Mouse (Mus musculus) stomach, embryonic 15.5 days (tissue): Measurements from ENCODE around the gene Kars. TPM values are rescaled to one million over a fixed set of nuclear protein-coding genes. Genes with fewer than 3 reads are reported as not detected.

Source experiments
- ATAC-seq: fragments of 200-750 bp; cut with Nextera tagmentation; 2 replicates; pipeline ENCODE4 v1.8.0; 2017; ENCODE audit warnings: low read depth, moderate number of reproducible peaks, moderate TSS enrichment; ENCODE audit not compliant: insufficient read depth, low FRiP score
- H3K27ac ChIP-seq: fragments of 300-500 bp; sonication (generic); 2 replicates; pipeline ENCODE4 v1.5.1; 2015; ENCODE audit warnings: mild to moderate bottlenecking, inconsistent platforms
- H3K27me3 ChIP-seq: fragments of 300-500 bp; sonication (generic); replicated peaks from 2 replicates; pipeline ENCODE4 v1.6.1; 2015; ENCODE audit warnings: inconsistent platforms
- H3K36me3 ChIP-seq: fragments of 300-500 bp; sonication (generic); 2 replicates; pipeline ENCODE4 v1.6.1; 2015; ENCODE audit warnings: inconsistent platforms
- H3K4me1 ChIP-seq: fragments of 300-500 bp; sonication (generic); 2 replicates; pipeline ENCODE4 v1.6.1; 2015; ENCODE audit warnings: inconsistent platforms
- H3K4me2 ChIP-seq: fragments of 300-500 bp; sonication (generic); 2 replicates; pipeline ENCODE4 v1.6.1; 2015; ENCODE audit warnings: mild to moderate bottlenecking, inconsistent platforms
- H3K4me3 ChIP-seq: fragments of 300-500 bp; sonication (generic); replicated peaks from 2 replicates; pipeline ENCODE4 v1.5.1; 2015; ENCODE audit warnings: inconsistent platforms
- H3K9ac ChIP-seq: fragments of 300-500 bp; sonication (generic); 2 replicates; pipeline ENCODE4 v1.6.1; 2015; ENCODE audit warnings: inconsistent platforms
- H3K9me3 ChIP-seq: fragments of 300-500 bp; sonication (generic); 2 replicates; pipeline ENCODE4 v1.6.1; 2016; ENCODE audit warnings: inconsistent platforms
- WGBS: fragments of 180-500 bp; shearing (Covaris S2); methylation state at CpG from one replicate; pipeline ENCODE4 v1.1.7; 2015; 5-methylcytosine and 5-hydroxymethylcytosine counted together
- polyA plus RNA-seq: library from polyadenylated mRNA; unstranded; fragments of >200 nt; fragmentation: Nextera tagmentation; extraction: Ambion mirVana; gene quantifications from 2 replicates; pipeline ENCODE4 v1.2.1, GENCODE M21; 2015

The Kars gene
- polyA plus RNA-seq, 1 experiment from 2014 or later = 166 TPM

GRCm38 (mm10) chr8:111961330-111961729 lies 49.8 kb downstream of the Kars start:
- Histone ChIP-seq H3K9me3 (no peaks in the 10 kb centered on the region), H3K36me3 (peaks cover 7% of the 10 kb centered on the region; the same call in 1 of the 2 replicates), H3K27me3 (no peaks in the 10 kb centered on the region), H3K4me3 (no peak overlapping the region), H3K4me2 (no peak overlapping the region), H3K9ac (no peak overlapping the region), H3K27ac (no peak overlapping the region), H3K4me1 (no peaks in the 10 kb centered on the region)
- whole genome bisulfite sequencing = 71% methylated on average over 3 of the region's 3 CpGs
- ATAC-seq = no peak

DNA sequence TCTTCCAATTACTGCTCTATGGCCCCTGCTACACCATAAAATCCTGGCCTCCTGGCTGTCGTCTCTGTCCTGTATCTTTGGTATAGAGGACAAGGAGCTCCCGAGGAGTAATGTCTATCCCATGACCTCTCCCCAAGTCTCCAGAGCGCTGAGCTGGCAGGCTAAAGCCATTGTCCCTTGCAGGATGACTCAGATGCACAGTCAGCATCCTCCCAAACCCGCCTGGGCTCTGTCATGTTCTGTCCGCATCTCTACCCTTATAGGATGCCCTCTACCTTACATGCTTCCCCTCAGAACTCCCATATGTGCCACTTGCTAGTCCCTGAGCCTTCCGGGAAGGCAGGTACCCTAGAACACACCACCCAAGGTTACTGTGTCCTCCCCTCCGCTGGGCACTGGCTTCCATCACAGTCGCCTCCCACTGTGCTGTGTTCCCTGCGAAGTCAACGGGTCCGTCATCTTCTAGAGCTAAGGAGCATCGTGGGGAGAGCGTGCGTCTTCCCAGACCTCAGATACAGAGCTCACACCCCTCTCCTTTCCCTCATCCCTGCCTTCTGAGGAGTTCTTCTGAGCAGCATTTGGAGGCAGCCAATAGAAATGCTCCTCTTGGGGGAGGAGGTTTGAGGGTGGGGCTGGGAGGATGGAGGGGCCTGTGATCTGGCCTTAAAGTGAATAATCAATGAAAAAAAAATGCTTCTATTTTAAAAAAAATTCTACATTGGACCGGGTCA lies 50.4 kb downstream of the Kars start:
- Histone ChIP-seq H3K4me2 (no peak overlapping the region), H3K27ac (no peak overlapping the region), H3K9ac (no peak overlapping the region), H3K9me3 (no peaks in the 10 kb centered on the region), H3K27me3 (no peaks in the 10 kb centered on the region), H3K36me3 (peaks cover 7% of the 10 kb centered on the region; the same call in 1 of the 2 replicates), H3K4me3 (no peak overlapping the region), H3K4me1 (no peaks in the 10 kb centered on the region)
- no peak for ATAC-seq
- WGBS = 70% methylated on average over 15 of the region's 15 CpGs

DNA sequence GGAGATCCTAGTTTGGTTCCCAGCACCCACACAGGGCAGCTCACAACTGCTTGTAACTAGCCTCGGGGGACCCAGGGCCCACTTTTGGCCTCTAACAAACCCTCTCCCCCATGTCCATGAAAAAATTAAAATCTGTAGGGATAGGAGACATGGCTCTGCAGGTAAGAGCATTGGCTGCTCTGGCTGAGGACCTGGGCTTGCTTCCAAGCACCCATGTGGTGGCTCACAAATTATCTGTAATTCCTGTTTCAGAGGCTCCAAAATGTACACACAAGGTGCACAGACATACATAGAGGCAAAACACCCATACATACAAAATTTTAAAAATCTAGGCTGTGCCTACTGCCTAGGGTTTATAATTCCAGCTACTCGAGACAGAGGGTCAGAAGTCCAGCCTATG lies 53.9 kb downstream of the Kars start:
- WGBS = 91% methylated on average over 2 of the region's 2 CpGs
- Histone ChIP-seq H3K9ac (no peak overlapping the region), H3K4me1 (no peaks in the 10 kb centered on the region), H3K4me2 (no peak overlapping the region), H3K36me3 (peaks cover 21% of the 10 kb centered on the region), H3K27ac (no peak overlapping the region), H3K4me3 (no peak overlapping the region), H3K9me3 (no peaks in the 10 kb centered on the region), H3K27me3 (no peaks in the 10 kb centered on the region)
- no peak for ATAC-seq

GRCm38 (mm10) chr8:111955879-111956278 lies 55.2 kb downstream of the Kars start:
- Histone ChIP-seq H3K4me3 (no peak overlapping the region), H3K27ac (no peak overlapping the region), H3K36me3 (peaks cover 26% of the 10 kb centered on the region), H3K4me2 (no peak overlapping the region), H3K4me1 (no peaks in the 10 kb centered on the region), H3K27me3 (no peaks in the 10 kb centered on the region), H3K9ac (no peak overlapping the region), H3K9me3 (no peaks in the 10 kb centered on the region)
- ATAC-seq = no peak
- WGBS = 81% methylated on average over 5 of the region's 5 CpGs

GRCm38 (mm10) chr8:111954844-111955594 lies 56.1 kb downstream of the Kars start:
- H3K27ac ChIP-seq = no peak overlapping the region
- H3K4me2 ChIP-seq = no peak overlapping the region
- H3K36me3 ChIP-seq = peaks cover 26% of the 10 kb centered on the region
- no peaks in the 10 kb centered on the region for H3K9me3 ChIP-seq
- no peaks in the 10 kb centered on the region for H3K27me3 ChIP-seq
- H3K4me1 ChIP-seq = no peaks in the 10 kb centered on the region
- ATAC-seq = no peak
- H3K9ac ChIP-seq = no peak overlapping the region
- no peak overlapping the region for H3K4me3 ChIP-seq
- WGBS = 74% methylated on average over 4 of the region's 4 CpGs

GRCm38 (mm10) chr8:111951936-111952335 lies 59.2 kb downstream of the Kars start:
- Histone ChIP-seq H3K27me3 (no peaks in the 10 kb centered on the region), H3K27ac (no peak overlapping the region), H3K4me3 (no peak overlapping the region), H3K4me2 (no peak overlapping the region), H3K9ac (no peak overlapping the region), H3K36me3 (peaks cover 28% of the 10 kb centered on the region), H3K9me3 (no peaks in the 10 kb centered on the region), H3K4me1 (no peaks in the 10 kb centered on the region)
- 94% methylated on average over 5 of the region's 5 CpGs for WGBS
- ATAC-seq = no peak

DNA sequence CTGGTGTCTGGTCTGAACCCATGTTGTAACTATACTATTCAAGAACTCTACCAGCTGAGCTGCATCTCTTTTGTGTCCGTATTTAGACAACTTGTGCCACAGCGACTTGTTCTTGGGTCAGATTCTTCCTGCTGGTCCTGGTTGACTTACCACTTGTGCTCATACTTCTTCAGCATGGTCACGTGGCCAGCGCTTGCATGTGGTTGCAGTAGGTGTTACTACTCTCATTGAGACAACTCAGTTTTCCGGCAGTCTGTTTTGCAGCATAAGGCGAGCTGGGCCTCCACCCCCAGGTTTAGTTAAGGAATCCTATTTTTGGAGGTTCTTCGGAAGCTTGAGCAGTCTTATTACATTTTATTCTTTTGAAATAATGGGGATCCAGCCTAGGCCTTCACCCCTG lies 59.8 kb downstream of the Kars start:
- no peak for ATAC-seq
- 94% methylated on average over 7 of the region's 7 CpGs for WGBS
- H3K27me3 ChIP-seq = no peaks in the 10 kb centered on the region
- H3K9me3 ChIP-seq = no peaks in the 10 kb centered on the region
- no peak overlapping the region for H3K27ac ChIP-seq
- no peaks in the 10 kb centered on the region for H3K4me1 ChIP-seq
- H3K4me2 ChIP-seq = no peak overlapping the region
- H3K9ac ChIP-seq = no peak overlapping the region
- no peak overlapping the region for H3K4me3 ChIP-seq
- peaks cover 27% of the 10 kb centered on the region for H3K36me3 ChIP-seq

- Histone ChIP-seq H3K27ac (no peak overlapping the region), H3K9ac (no peak overlapping the region), H3K4me3 (no peak overlapping the region), H3K4me1 (no peaks in the 10 kb centered on the region), H3K9me3 (no peaks in the 10 kb centered on the region), H3K27me3 (no peaks in the 10 kb centered on the region), H3K4me2 (no peak overlapping the region), H3K36me3 (peaks cover 31% of the 10 kb centered on the region)
- no peak for ATAC-seq
- WGBS = 82% methylated on average over 3 of the region's 3 CpGs
These were observed 60.3 kb downstream of the Kars start for GRCm38 (mm10) chr8:111950846-111951245.

- Histone ChIP-seq H3K4me3 (no peak overlapping the region), H3K27me3 (no peaks in the 10 kb centered on the region), H3K4me1 (no peaks in the 10 kb centered on the region), H3K4me2 (no peak overlapping the region), H3K36me3 (peaks cover 39% of the 10 kb centered on the region), H3K9ac (no peak overlapping the region), H3K9me3 (no peaks in the 10 kb centered on the region), H3K27ac (no peak overlapping the region)
- WGBS = 89% methylated on average over 8 of the region's 8 CpGs
- no peak for ATAC-seq
These were observed 63.2 kb downstream of the Kars start for GRCm38 (mm10) chr8:111947954-111948353.

GRCm38 (mm10) chr8:111947144-111947543 lies 64.0 kb downstream of the Kars start:
- 74% methylated on average over 2 of the region's 2 CpGs for WGBS
- 0 out of 2 replicates have a peak, but pooled peaks cover 1% of the 10 kb centered on the region for H3K4me1 ChIP-seq
- H3K9me3 ChIP-seq = no peaks in the 10 kb centered on the region
- no peak overlapping the region for H3K4me2 ChIP-seq
- no peak overlapping the region for H3K27ac ChIP-seq
- no peak overlapping the region for H3K4me3 ChIP-seq
- no peak overlapping the region for H3K9ac ChIP-seq
- peaks cover 36% of the 10 kb centered on the region for H3K36me3 ChIP-seq
- H3K27me3 ChIP-seq = no peaks in the 10 kb centered on the region
- no peak for ATAC-seq

- Histone ChIP-seq H3K4me3 (no peak overlapping the region), H3K36me3 (peaks cover 27% of the 10 kb centered on the region), H3K27ac (no peak overlapping the region), H3K4me1 (peaks cover 18% of the 10 kb centered on the region), H3K4me2 (no peak overlapping the region), H3K9ac (no peak overlapping the region), H3K9me3 (no peaks in the 10 kb centered on the region), H3K27me3 (no peaks in the 10 kb centered on the region)
- WGBS = 85% methylated on average over 2 of the region's 2 CpGs
- ATAC-seq = no peak
These were observed 67.6 kb downstream of the Kars start for GRCm38 (mm10) chr8:111943544-111943943.
